Mouse (Mus musculus) CD4-positive helper T cell, adult 2 months (primary cell): Measurements from ENCODE around the gene Dnaaf5.
A peak's percentile ranks its signal among the peaks of the same experiment; 100 is the strongest.

Experiments
- DNase-seq: peaks from one replicate; pipeline ENCODE4 v3.0.0-alpha.2; 2012; ENCODE audit warnings: low read depth, missing footprints, low spot score

The Dnaaf5 gene

GRCm38 (mm10) chr5:139190958-139191357 is 40.9 kb downstream of the Dnaaf5 start:
- no peak for DNase-seq

- no peak for DNase-seq
Observed at GRCm38 (mm10) chr5:139198779-139199178, 48.8 kb downstream of the Dnaaf5 start.

GRCm38 (mm10) chr5:139199636-139199994 is 49.6 kb downstream of the Dnaaf5 start:
- DNase-seq: no peak

DNA sequence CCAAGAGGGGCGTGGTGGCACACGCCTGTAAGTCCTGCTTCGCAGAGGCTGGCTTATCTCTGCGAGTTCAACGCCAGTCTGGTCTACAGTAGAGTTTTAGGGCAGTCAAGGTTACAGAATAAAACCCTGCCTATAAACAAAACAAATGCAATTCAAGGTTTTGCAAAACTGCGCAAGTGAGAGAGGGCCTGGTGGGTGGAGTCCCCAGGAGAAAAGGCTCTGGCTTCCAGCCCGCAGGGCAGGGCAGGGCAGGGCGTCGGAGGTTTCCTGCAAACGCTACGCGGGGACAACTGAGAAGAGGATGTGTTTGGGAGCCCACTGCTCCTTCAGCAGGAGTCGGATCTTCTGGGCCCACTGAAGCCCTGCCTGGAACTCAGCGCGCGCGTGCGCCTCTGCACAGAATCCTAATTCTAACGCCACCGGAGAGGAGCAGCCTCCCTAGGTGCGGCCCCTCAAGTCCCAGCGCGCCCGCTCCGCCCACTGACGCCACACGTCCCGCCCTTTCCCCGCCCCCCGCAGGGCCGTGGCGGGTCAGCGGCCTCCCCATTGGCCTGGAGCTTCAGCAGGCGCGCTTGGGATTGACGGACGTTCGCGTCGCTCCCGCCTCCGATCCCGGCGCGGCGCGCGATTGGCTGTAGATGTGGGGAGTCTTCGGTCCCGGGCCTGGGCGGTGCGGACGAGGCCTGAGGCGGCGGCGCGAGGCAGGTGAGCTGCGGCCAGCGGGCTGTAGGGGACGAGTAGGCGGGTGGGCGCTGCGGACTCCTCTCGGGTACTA is 50.2 kb downstream of the Dnaaf5 start, which contains the start of gene Sun1:
Gene Sun1, plus strand, starts transcription at position 643 of the 775 bp plus-strand sequence.
- peak; percentile 98 for DNase-seq

GRCm38 (mm10) chr5:139200770-139201569 is 50.9 kb downstream of the Dnaaf5 start:
- no peak for DNase-seq

GRCm38 (mm10) chr5:139202127-139202526 is 52.1 kb downstream of the Dnaaf5 start:
- no peak for DNase-seq

GRCm38 (mm10) chr5:139203312-139203711 is 53.3 kb downstream of the Dnaaf5 start:
- DNase-seq: no peak

DNA sequence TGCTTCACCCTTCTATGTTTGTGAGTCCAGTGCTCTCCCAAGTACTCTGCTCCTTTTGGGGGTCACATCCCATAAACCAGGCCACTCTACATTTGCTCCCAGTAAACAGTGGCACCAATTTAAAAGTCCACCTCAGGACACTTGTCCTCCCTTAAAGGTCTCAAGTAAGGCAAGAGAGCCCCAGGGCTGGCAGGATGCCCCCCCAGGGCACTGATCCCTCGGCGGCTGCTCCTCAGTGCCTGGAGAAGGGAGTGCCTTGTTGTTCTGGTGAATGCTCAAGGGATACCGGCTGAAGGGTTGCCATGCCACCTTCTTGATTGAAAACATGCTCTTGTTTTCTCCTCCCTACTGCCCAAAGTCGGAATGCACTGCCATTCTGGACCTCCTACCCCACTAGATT is 56.1 kb downstream of the Dnaaf5 start:
- no peak for DNase-seq

DNA sequence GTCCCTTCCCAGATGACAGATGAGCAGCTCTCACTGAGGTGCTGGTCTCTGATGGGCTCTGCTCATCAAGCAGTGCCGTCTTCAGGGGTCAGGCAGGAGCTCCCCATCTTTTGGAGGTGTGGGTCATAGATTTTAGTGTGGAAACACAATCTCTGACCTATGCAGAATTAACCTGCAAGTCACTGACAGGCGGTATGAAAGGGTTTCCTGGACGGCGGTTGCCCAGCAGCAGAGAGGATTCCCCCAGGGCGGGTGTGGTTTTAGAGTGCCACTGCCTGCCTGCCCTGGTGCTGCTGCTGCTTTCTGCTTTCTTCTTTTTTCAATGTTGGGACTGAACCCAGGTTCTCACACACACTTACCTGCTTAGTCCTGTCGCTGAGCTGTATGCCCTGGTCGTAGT is 56.5 kb downstream of the Dnaaf5 start:
- peak; percentile 47 for DNase-seq

DNA sequence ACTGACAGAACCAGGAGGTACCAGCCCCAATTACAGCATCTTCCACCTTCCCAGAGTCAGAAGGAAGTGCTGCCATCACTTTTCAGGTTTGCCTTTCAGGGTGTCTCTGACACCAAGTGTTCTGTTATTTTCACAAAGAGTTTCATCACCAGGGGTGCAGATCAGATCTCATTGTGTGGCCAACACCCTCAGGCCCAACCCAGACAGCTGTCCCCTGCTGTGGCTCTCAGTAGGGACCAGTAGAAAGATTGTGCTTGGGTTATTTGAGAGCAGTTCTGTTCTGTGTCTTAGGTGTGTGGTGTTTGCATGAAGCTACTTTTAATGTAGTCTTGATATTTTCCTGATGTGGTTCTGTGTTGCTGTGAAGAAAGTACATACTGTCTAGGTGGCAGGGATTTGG is 58.2 kb downstream of the Dnaaf5 start:
- DNase-seq: no peak

DNA sequence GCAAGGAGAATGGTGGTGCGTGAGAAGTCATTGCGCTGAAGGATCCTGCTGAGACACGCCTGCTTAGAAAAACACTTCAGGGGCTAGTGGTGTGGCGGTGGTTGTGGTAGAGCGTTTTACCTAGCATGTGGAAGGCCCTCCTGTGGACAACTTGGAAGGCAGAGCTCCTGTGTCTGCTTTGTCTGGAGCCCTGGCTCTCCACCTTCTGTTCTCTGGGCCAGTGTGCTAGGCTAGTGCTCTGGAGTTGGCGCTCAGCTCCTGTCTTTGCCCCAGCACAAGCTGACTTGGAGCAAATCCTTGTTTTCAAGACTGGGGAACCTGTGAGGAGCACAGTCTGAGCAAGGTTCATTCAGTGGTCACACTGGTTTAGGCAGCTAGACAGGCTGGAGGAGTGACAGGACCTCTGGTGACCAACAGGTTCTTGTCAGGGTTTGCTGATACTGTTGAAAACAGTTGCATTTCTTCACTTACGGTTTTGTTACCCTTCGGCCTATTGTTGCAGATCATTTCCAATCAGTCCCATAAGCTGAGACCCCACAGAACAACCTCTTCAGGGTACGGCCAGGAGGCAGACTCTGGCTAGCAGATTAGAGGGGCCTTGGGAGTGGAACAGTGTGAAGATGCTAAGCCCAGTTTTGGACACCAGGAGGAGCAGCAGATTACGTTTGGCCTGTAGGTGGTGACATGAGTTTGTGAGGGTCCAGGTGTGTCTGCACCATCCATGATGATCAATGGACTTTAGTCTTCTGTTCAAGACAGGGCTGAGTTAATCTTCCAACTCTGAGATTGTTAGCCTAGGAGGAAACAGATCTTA is 59.1 kb downstream of the Dnaaf5 start:
- no peak for DNase-seq

- no peak for DNase-seq
Observed at GRCm38 (mm10) chr5:139209685-139210026, 59.6 kb downstream of the Dnaaf5 start.

GRCm38 (mm10) chr5:139211737-139212385 is 61.8 kb downstream of the Dnaaf5 start:
- DNase-seq: no peak

- DNase-seq: no peak
Observed at GRCm38 (mm10) chr5:139214298-139214697, 64.3 kb downstream of the Dnaaf5 start.

DNA sequence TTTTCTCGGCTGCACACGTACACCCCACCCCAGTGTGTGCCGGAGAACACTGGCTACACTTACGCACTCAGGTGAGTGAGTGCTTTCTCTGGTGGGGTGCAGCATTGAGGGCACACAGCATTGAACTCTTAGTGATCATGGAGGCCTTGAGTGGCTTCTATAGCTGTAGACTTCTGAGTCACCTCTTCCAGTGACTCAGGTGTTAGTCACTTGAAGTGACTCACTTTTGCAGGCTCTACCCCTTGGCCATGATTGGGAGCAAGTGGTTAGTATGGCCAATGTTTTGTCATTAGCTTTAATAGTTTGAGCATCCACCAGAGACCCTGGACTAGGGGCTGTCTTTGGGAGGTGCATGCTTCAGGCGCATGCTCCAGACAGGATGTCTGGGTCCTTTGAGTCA is 65.2 kb downstream of the Dnaaf5 start:
- DNase-seq: no peak

DNA sequence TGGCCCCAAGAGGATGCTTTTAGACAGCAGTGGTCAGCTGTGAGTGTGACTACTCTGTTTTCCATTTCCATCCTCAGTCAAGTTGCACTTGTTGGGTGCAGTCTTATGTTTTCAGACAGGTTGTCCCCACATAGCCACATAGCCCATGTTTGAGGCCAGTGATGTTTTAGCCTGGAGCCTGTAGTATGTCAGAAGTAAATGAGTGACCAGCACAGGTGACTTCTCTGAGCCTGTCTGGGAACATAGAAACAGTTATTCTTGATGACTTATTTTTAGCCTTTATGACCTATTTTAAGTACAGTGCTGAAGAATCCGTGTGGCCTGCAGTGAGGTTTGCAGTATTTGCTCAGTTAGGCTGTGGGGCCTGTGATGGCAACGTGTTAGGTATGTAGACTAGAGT is 66.1 kb downstream of the Dnaaf5 start:
- no peak for DNase-seq

DNA sequence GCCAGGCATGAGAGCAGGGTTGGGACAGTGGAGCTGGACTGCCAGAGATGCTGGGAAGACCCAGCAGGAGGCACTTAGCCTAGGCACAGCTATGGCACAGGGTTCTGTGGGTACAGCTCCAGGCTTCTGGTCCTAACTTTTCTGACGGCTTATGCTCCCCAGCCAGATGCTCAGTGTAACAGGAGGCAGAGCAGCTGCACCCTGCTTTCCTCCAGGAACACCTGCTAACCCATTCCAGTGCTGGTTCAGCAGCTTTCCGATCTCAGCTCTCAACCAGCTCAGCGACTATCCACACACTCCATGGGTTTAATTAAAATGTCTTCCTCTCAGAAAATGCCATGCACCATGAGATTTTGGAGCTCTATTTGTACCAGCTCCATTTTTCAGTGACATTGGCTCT is 66.8 kb downstream of the Dnaaf5 start:
- DNase-seq: no peak

- DNase-seq: no peak
Observed at GRCm38 (mm10) chr5:139220006-139220515, 70.0 kb downstream of the Dnaaf5 start.

DNA sequence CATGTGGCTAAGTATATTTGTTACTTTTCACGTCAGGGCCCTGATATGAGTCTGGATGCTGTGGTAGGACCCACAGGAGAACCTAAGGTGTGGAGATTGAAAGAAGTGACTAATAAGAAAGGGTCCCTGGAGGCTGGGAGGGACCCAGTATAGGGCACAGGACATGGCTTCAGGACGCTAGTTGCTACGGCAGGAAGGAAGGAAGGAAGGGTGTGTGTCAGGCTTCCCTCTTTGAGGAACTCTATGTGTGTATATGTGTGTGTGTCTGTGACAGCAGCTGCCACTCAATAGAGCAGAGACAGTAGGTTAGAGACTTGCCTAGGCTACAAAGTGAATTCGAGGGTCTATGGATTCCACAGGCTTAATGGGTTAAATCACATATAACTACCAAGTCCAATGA is 70.6 kb downstream of the Dnaaf5 start:
- DNase-seq: no peak

DNA sequence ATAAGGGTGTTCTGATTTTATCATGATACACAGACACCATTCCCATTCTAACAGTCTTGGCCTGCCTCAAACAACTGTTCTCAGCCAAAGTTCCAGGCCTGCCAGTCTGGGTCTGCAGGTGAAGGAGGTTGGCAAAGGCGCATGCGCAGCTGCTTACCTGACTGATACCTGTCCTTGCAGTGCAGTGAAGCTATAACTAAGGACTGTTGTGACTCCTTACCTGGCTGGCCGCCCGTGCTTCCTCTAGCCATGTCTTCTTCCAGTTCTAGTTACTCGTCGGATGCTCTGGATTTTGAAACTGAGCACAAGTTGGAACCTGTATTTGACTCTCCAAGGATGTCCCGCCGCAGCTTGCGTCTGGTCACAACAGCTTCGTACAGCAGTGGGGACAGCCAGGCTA is 73.3 kb downstream of the Dnaaf5 start:
- DNase-seq: no peak

DNA sequence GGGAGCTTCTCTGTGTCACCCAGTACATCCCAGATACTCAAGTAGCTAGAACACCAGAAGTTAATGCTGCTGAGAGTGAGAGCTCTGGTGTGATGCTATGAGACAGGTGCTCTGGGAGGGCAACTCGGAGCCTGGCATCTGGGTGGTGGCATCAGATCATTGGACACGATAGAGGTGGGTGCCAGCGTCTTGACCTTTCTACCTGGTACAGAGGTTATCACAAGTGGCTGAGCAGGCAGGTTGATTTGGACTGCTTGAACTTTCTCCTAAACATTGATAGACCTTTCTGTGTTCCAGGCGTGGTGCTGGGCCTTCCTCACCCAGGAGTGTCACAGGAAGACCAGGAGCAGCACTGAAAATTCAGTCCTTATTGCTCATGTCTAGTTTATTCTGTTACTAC is 77.2 kb downstream of the Dnaaf5 start:
- no peak for DNase-seq

- no peak for DNase-seq
Observed at GRCm38 (mm10) chr5:139227645-139228044, 77.6 kb downstream of the Dnaaf5 start.
